Mouse (Mus musculus) embryonic fibroblast, embryonic 13.5 days (primary cell): ENCODE results near the gene Trim7. TPM values are rescaled to one million over a fixed set of nuclear protein-coding genes. Genes with fewer than 3 reads are reported as not detected.
A peak's percentile ranks its signal among the peaks of the same experiment; 100 is the strongest.
"Not testable (repeated sequence)": the region's sequence is repeated elsewhere in the genome, so short reads cannot be mapped to it uniquely, and the experiment has no call there.

Experiments
- H3K27ac ChIP-seq: 2 replicates; pipeline ENCODE4 v1.5.1; 2012; ENCODE audit warnings: low read length, control low read depth, inconsistent platforms; ENCODE audit not compliant: insufficient read depth
- H3K4me1 ChIP-seq: 2 replicates; pipeline ENCODE4 v1.6.1; 2011; ENCODE audit warnings: low read length; ENCODE audit not compliant: control insufficient read depth, insufficient read depth
- H3K4me3 ChIP-seq: 2 replicates; pipeline ENCODE4 v1.5.1; 2011; ENCODE audit warnings: mild to moderate bottlenecking, control low read depth, low read length; ENCODE audit not compliant: insufficient read depth
- CTCF ChIP-seq: IDR thresholded peaks from 2 replicates; pipeline ENCODE4 v1.5.1; 2011; ENCODE audit warnings: mild to moderate bottlenecking, control low read depth, low read length, moderate library complexity, borderline replicate concordance; ENCODE audit not compliant: insufficient read depth
- POLR2A ChIP-seq: IDR thresholded peaks from 2 replicates; pipeline ENCODE4 v1.6.1; 2011; ENCODE audit warnings: low read depth, mild to moderate bottlenecking, control low read depth, low read length, moderate library complexity
- polyA plus RNA-seq: library from polyadenylated mRNA; stranded (reverse); fragments of >200 nt; gene quantifications from 2 replicates; pipeline ENCODE4 v1.2.4, GENCODE M21; 2011; ENCODE audit warnings: low read depth; ENCODE audit not compliant: missing spikeins, insufficient read length

The Trim7 gene
- polyA plus RNA-seq, 1 experiment = 16.0 TPM

GRCm38 (mm10) chr11:48790946-48791345 is 35.0 kb upstream of the Trim7 start:
- Histone ChIP-seq H3K4me1 (no peaks in the 10 kb centered on the region), H3K27ac (no peak overlapping the region), H3K4me3 (no peak overlapping the region)
- no peak for TF ChIP-seq CTCF

- H3K4me1 ChIP-seq, H3K4me3 ChIP-seq: not testable (repeated sequence)
Observed at GRCm38 (mm10) chr11:48791894-48792293, 34.0 kb upstream of the Trim7 start.

GRCm38 (mm10) chr11:48793184-48793583 is 32.8 kb upstream of the Trim7 start:
- Histone ChIP-seq H3K4me1 (no peaks in the 10 kb centered on the region), H3K4me3 (no peak overlapping the region), H3K27ac (no peak overlapping the region)
- TF ChIP-seq POLR2A (no peak), CTCF (no peak)

More at GRCm38 (mm10) chr11:48791894-48792293, 34.0 kb upstream of the Trim7 start:
- not testable (repeated sequence) for H3K27ac ChIP-seq

- TF ChIP-seq CTCF = no peak
- no peak for TF ChIP-seq POLR2A
- no peak overlapping the region for H3K27ac ChIP-seq
- no peak overlapping the region for H3K4me3 ChIP-seq
Observed at GRCm38 (mm10) chr11:48795221-48795620, 30.7 kb upstream of the Trim7 start.

GRCm38 (mm10) chr11:48796290-48796689 is 29.6 kb upstream of the Trim7 start:
- TF ChIP-seq POLR2A (no peak), CTCF (no peak)
- H3K27ac ChIP-seq = no peak overlapping the region
- no peak overlapping the region for H3K4me3 ChIP-seq
- H3K4me1 ChIP-seq = no peaks in the 10 kb centered on the region

More at GRCm38 (mm10) chr11:48795221-48795620, 30.7 kb upstream of the Trim7 start:
- no peaks in the 10 kb centered on the region for H3K4me1 ChIP-seq

- Histone ChIP-seq H3K4me1 (no peaks in the 10 kb centered on the region), H3K27ac (no peak overlapping the region), H3K4me3 (no peak overlapping the region)
- TF ChIP-seq POLR2A (no peak), CTCF (no peak)
Observed at GRCm38 (mm10) chr11:48797287-48797686, 28.7 kb upstream of the Trim7 start.

- Histone ChIP-seq H3K27ac (no peak overlapping the region), H3K4me3 (no peak overlapping the region; the same call in 1 of the 2 replicates), H3K4me1 (no peaks in the 10 kb centered on the region)
- TF ChIP-seq CTCF = no peak
- no peak; the same call in 1 of the 2 replicates for TF ChIP-seq POLR2A
Observed at GRCm38 (mm10) chr11:48798308-48798707, 27.6 kb upstream of the Trim7 start.

GRCm38 (mm10) chr11:48798984-48799920 is 26.7 kb upstream of the Trim7 start:
- no peaks in the 10 kb centered on the region for H3K4me1 ChIP-seq
- TF ChIP-seq POLR2A = peak; percentile 16; the same call in 1 of the 2 replicates
- TF ChIP-seq CTCF = no peak
- H3K4me3 ChIP-seq = peak overlapping the region; percentile 99
- peak overlapping the region; percentile 100 for H3K27ac ChIP-seq

- Histone ChIP-seq H3K4me3 (peak within 1 kb of the TSS; percentile 99), H3K4me1 (no peaks in the 10 kb centered on the region), H3K27ac (peak within 1 kb of the TSS; percentile 100)
- peak; percentile 93 for TF ChIP-seq POLR2A
- TF ChIP-seq CTCF = no peak
Observed at GRCm38 (mm10) chr11:48799921-48800701, 25.8 kb upstream of the Trim7 start, which contains the start of gene Rack1. Rack1 (plus strand) TSS chr11:48800332.
